Mouse (Mus musculus): Measurements from ENCODE around the gene Tbc1d15.

Tbc1d15 gene

GRCm38 (mm10) chr10:115251088-115251934, at the start of gene Tbc1d15:
Tbc1d15 (minus strand) TSS chr10:115251467.
- peak; percentile 93 to 96 for DNase-seq (ENCODE audit: low spot score in 2 of 2)

GRCm38 (mm10) chr10:115298683-115299082, 47.4 kb upstream of the Tbc1d15 start:
- no peak for DNase-seq (ENCODE audit: low spot score in 2 of 2)

GRCm38 (mm10) chr10:115297582-115297981, 46.3 kb upstream of the Tbc1d15 start:
- no peak for DNase-seq (ENCODE audit: low spot score in 2 of 2)

DNA sequence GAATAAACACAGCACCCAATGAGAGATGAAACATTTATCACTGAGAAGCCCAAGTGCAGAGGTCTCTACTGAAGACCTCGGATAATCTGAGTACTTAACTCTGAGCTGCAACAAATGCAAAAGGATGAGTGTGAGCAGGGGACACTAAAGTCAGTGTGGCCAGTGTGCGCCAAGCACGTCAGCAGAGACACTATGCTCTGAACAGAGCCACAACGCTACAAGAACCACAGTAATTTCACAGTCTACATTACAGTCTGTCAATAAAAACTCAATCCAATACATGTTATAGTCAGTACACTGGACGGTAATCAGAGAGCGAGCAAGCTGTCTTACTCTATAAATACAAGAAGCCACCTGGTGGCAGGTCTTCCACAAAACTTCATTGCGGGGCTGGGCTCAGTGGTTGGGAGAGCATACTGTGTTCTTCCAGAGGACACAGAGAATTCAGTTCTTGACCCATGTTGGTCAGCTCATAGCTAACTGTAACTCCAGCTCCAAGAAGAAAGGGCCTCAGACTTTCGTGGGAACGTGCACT, 45.2 kb upstream of the Tbc1d15 start:
- no peak for DNase-seq (ENCODE audit: low spot score in 2 of 2)

- DNase-seq (ENCODE audit: low spot score in 2 of 2), result no peak
Measured at GRCm38 (mm10) chr10:115295162-115295561, 43.9 kb upstream of the Tbc1d15 start.

- no peak for DNase-seq (ENCODE audit: low spot score in 2 of 2)
Measured at GRCm38 (mm10) chr10:115294715-115295114, 43.4 kb upstream of the Tbc1d15 start.

DNA sequence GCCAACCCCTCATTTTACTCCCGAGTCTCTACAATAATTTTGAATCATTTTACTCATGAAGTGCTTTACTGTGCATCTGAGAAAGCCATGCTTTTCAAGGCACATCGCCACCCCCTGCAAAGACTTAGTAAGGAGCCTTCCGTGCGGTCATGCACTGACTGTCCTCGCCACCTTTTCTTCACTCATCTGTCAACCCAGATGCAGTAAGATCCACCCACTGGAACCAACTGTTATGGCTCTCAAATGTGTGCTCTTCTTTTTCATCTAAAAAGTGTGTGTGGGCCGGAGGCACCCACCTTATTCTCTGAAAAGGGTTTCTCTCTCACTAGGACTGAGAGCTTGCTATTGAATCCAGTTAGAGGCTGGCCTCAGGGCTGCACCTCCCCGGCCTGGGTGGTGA, 42.7 kb upstream of the Tbc1d15 start:
- DNase-seq (ENCODE audit: low spot score in 2 of 2), result no peak

DNA sequence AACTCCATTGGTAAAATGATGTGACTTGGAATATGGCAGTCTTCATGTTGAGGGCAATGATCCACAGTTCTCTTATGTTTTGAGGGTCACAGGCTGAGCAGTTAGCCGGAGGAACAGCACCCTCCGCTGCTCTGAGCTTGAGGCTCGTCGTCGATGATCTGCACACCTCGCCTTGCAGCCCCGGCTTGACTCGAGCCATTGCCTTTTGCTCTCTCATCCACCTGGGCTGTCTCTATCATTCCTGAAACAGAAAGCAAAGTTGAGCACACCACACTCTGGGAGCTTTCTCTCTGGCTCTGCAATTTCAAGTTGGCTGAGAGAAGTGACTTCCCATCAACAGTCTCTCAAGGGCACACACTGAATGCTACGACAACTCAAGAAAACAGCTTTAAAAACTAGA, 39.4 kb upstream of the Tbc1d15 start:
- no peak for DNase-seq (ENCODE audit: low spot score in 2 of 2)

DNA sequence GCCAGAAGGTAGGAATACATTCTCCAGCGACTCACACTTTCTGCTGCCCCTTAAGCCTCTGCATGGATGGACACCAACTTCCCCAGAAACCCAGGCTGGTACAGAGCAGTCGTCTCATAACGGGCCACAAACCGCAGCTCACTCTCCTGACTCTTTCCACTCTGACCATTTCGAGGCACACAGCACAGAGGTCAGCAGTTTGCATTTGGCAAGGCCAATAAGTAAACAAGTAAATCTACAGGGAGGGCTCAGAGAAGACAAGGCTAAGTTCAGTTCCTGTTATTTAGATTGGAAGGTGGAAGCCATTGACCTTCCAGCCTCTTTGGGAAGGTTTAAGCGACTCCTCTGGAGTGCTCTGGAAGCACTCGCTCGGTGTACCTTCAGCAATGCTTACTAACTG, 37.6 kb upstream of the Tbc1d15 start:
- no peak for DNase-seq (ENCODE audit: low spot score in 2 of 2)

DNA sequence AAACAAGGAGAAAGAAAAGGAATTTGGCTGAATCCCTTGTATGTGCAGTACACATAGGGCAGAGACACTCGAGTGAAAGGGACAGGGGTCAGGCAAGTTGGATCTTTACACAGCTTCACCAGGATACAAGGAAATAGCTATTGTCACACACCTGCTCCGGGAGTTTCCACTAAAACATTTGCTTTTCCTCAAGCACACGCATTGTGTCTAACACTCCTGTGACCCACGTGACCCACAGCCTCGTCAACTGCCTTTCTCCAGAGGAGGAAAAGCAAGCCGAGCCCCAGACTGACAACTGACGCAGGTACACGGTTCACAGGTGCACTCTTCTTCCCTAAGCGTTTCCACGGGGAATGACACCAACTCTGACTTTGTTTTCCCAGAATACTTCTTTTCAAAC, 32.9 kb upstream of the Tbc1d15 start:
- no peak for DNase-seq (ENCODE audit: low spot score in 2 of 2)

GRCm38 (mm10) chr10:115281381-115281780, 30.1 kb upstream of the Tbc1d15 start:
- no peak for DNase-seq (ENCODE audit: low spot score in 2 of 2)

GRCm38 (mm10) chr10:115271649-115272048, 20.4 kb upstream of the Tbc1d15 start:
- no peak for DNase-seq (ENCODE audit: low spot score in 2 of 2)

- DNase-seq (ENCODE audit: low spot score in 2 of 2), result no peak
Measured at GRCm38 (mm10) chr10:115270612-115271390, 19.5 kb upstream of the Tbc1d15 start.

GRCm38 (mm10) chr10:115262926-115263562, 11.8 kb upstream of the Tbc1d15 start:
- no peak for DNase-seq (ENCODE audit: low spot score in 2 of 2)

GRCm38 (mm10) chr10:115262261-115262660, 11.0 kb upstream of the Tbc1d15 start:
- no peak for DNase-seq (ENCODE audit: low spot score in 2 of 2)

GRCm38 (mm10) chr10:115261428-115261827, 10.2 kb upstream of the Tbc1d15 start:
- DNase-seq (ENCODE audit: low spot score in 2 of 2), result no peak

- no peak for DNase-seq (ENCODE audit: low spot score in 2 of 2)
Measured at GRCm38 (mm10) chr10:115256162-115256561, 4.9 kb upstream of the Tbc1d15 start.

- DNase-seq (ENCODE audit: low spot score in 2 of 2), result no peak
Measured at GRCm38 (mm10) chr10:115253521-115253920, 2.3 kb upstream of the Tbc1d15 start.

- no peak for DNase-seq (ENCODE audit: low spot score in 2 of 2)
Measured at GRCm38 (mm10) chr10:115252321-115252757, 1.1 kb upstream of the Tbc1d15 start.

- DNase-seq (ENCODE audit: low spot score in 2 of 2), result no peak
Measured at GRCm38 (mm10) chr10:115250235-115251087, 806 bp downstream of the Tbc1d15 start.

DNA sequence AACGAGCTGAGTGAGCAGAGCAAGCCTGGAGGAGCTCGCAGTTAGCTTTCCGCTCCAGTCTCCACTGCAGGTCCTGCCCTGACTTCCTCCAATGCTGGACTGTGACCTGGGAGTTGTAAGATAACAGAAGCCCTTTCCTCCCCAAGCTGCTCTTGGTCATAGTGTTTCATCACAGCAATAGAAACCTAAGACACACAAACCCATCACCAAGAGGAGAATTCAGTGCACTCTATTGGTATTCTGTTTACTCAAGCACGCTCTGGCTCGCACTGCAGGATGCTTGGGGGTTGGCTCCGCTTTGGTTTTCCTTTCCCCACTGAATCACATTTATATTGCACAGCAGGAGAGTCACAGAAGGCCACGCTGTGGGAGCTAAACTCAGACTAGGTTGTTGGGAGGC, 3.2 kb downstream of the Tbc1d15 start:
- no peak for DNase-seq (ENCODE audit: low spot score in 2 of 2)

Measured in cerebellum, postnatal 4 days (tissue).